Mouse (Mus musculus) brown adipose tissue, adult 24 weeks (tissue): Measurements from ENCODE around the gene Ttc41. TPM values are rescaled to one million over a fixed set of nuclear protein-coding genes. Genes with fewer than 3 reads are reported as not detected.

ENCODE experiments used
- H3K27ac ChIP-seq: fragments of 200-500 bp; replicated peaks from 2 replicates; pipeline ENCODE4 v1.5.1; 2012; ENCODE audit warnings: low read depth, mild to moderate bottlenecking, low read length
- H3K4me1 ChIP-seq: fragments of 200-500 bp; 2 replicates; pipeline ENCODE4 v1.6.1; 2012; ENCODE audit warnings: low read length, mixed read lengths; ENCODE audit not compliant: control insufficient read depth, insufficient read depth, insufficient read length
- H3K4me3 ChIP-seq: fragments of 200-500 bp; 2 replicates; pipeline ENCODE4 v1.5.1; 2012; ENCODE audit warnings: low read depth, mild to moderate bottlenecking, low read length, moderate library complexity; ENCODE audit not compliant: insufficient read depth
- polyA plus RNA-seq: library from polyadenylated mRNA; stranded (reverse); fragments of >200 nt; gene quantifications from 2 replicates; pipeline ENCODE4 v1.2.4, GENCODE M21; 2012; ENCODE audit not compliant: missing spikeins, insufficient read depth, insufficient read length

The Ttc41 gene
- polyA plus RNA-seq, 1 experiment = 1.3 TPM

GRCm38 (mm10) chr10:86769216-86769615 is 63.6 kb downstream of the Ttc41 start:
- H3K4me3 ChIP-seq = no peak overlapping the region

GRCm38 (mm10) chr10:86769797-86770196 is 64.2 kb downstream of the Ttc41 start:
- Histone ChIP-seq H3K4me1 (no peaks in the 10 kb centered on the region), H3K4me3 (no peak overlapping the region)

More at GRCm38 (mm10) chr10:86769216-86769615, 63.6 kb downstream of the Ttc41 start:
- Histone ChIP-seq H3K4me1 (no peaks in the 10 kb centered on the region), H3K27ac (no peak overlapping the region)

GRCm38 (mm10) chr10:86771701-86772100 is 66.1 kb downstream of the Ttc41 start:
- no peak overlapping the region for H3K4me3 ChIP-seq
- H3K4me1 ChIP-seq = no peaks in the 10 kb centered on the region; the same call in 1 of the 2 replicates
- H3K27ac ChIP-seq = no peak overlapping the region

More at GRCm38 (mm10) chr10:86769797-86770196, 64.2 kb downstream of the Ttc41 start:
- no peak overlapping the region for H3K27ac ChIP-seq

GRCm38 (mm10) chr10:86772231-86772631 is 66.6 kb downstream of the Ttc41 start:
- Histone ChIP-seq H3K27ac (no peak overlapping the region), H3K4me1 (no peaks in the 10 kb centered on the region; the same call in 1 of the 2 replicates)

GRCm38 (mm10) chr10:86773360-86773759 is 67.7 kb downstream of the Ttc41 start:
- Histone ChIP-seq H3K27ac (no peak overlapping the region), H3K4me3 (no peak overlapping the region), H3K4me1 (no peaks in the 10 kb centered on the region; the same call in 1 of the 2 replicates)

More at GRCm38 (mm10) chr10:86772231-86772631, 66.6 kb downstream of the Ttc41 start:
- H3K4me3 ChIP-seq = no peak overlapping the region

- no peak overlapping the region for H3K4me3 ChIP-seq
- H3K27ac ChIP-seq = no peak overlapping the region
- no peaks in the 10 kb centered on the region; the same call in 1 of the 2 replicates for H3K4me1 ChIP-seq
Measured at GRCm38 (mm10) chr10:86776281-86776680, 70.7 kb downstream of the Ttc41 start.

- no peaks in the 10 kb centered on the region; the same call in 1 of the 2 replicates for H3K4me1 ChIP-seq
- peak overlapping the region; percentile 80 for H3K27ac ChIP-seq
- peak overlapping the region; percentile 55 for H3K4me3 ChIP-seq
Measured at GRCm38 (mm10) chr10:86777614-86778319, 72.2 kb downstream of the Ttc41 start.

GRCm38 (mm10) chr10:86778398-86779116 is 72.9 kb downstream of the Ttc41 start, which contains the start of gene Nt5dc3:
TSS of gene Nt5dc3 (plus strand) at chr10:86779005.
- H3K4me3 ChIP-seq = peak within 1 kb of the TSS; percentile 80
- peak within 1 kb of the TSS; percentile 98 for H3K27ac ChIP-seq
- H3K4me1 ChIP-seq = no peaks in the 10 kb centered on the region; the same call in 1 of the 2 replicates

- no peaks in the 10 kb centered on the region; the same call in 1 of the 2 replicates for H3K4me1 ChIP-seq
- peak overlapping the region; percentile 70 for H3K4me3 ChIP-seq
- H3K27ac ChIP-seq = peak overlapping the region; percentile 46; the same call in 1 of the 2 replicates
Measured at GRCm38 (mm10) chr10:86779117-86779755, 73.6 kb downstream of the Ttc41 start.

GRCm38 (mm10) chr10:86779816-86780500 is 74.3 kb downstream of the Ttc41 start:
- no peaks in the 10 kb centered on the region; the same call in 1 of the 2 replicates for H3K4me1 ChIP-seq
- H3K4me3 ChIP-seq = peak overlapping the region; percentile 70
- H3K27ac ChIP-seq = no peak overlapping the region

- Histone ChIP-seq H3K27ac (no peak overlapping the region), H3K4me1 (no peaks in the 10 kb centered on the region; the same call in 1 of the 2 replicates), H3K4me3 (no peak overlapping the region)
Measured at GRCm38 (mm10) chr10:86781641-86782040, 76.0 kb downstream of the Ttc41 start.

- Histone ChIP-seq H3K4me1 (no peaks in the 10 kb centered on the region), H3K27ac (no peak overlapping the region), H3K4me3 (no peak overlapping the region)
Measured at GRCm38 (mm10) chr10:86782656-86783055, 77.0 kb downstream of the Ttc41 start.

GRCm38 (mm10) chr10:86783561-86783960 is 78.0 kb downstream of the Ttc41 start:
- H3K4me3 ChIP-seq = no peak overlapping the region
- H3K27ac ChIP-seq = no peak overlapping the region
- no peaks in the 10 kb centered on the region for H3K4me1 ChIP-seq

- Histone ChIP-seq H3K4me3 (no peak overlapping the region), H3K4me1 (no peaks in the 10 kb centered on the region), H3K27ac (no peak overlapping the region)
Measured at GRCm38 (mm10) chr10:86784126-86784675, 78.6 kb downstream of the Ttc41 start.
